Mouse (Mus musculus) kidney, postnatal 36 days (tissue): ENCODE data around the gene Nobox.
A peak's percentile ranks its signal among the peaks of the same experiment; 100 is the strongest.

Source experiments
- DNase-seq, 2 experiments: peaks; one replicate each; pipeline ENCODE4 v3.0.0; 2021 to 2022; ENCODE audit warnings: mixed read lengths in 2 of 2

Gene Nobox

GRCm38 (mm10) chr6:43309454-43309853 lies at the start of gene Nobox:
Nobox (minus strand) TSS chr6:43309554.
- DNase-seq, result no peak

GRCm38 (mm10) chr6:43354562-43355241 lies 45.3 kb upstream of the Nobox start:
- DNase-seq, result no peak

DNA sequence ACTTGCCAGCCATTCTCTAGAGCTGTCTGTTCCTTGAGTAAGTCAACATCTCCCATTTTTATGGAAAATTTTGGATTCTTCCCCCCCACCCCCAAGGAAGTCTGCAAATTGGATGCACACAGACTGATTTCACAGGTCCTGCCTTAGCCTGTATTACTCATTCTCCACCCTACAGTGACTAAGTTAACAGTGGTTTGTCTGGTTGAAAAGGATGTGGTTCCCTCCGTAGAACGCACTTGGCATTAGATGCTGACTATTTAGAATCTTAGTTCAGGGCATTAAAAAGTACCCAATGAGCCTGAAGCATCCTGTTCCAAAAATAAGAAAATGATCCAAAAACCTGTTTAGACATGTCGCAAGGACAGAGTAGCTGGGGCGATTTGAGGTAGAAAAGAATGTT lies 44.1 kb upstream of the Nobox start:
- DNase-seq, result no peak

DNA sequence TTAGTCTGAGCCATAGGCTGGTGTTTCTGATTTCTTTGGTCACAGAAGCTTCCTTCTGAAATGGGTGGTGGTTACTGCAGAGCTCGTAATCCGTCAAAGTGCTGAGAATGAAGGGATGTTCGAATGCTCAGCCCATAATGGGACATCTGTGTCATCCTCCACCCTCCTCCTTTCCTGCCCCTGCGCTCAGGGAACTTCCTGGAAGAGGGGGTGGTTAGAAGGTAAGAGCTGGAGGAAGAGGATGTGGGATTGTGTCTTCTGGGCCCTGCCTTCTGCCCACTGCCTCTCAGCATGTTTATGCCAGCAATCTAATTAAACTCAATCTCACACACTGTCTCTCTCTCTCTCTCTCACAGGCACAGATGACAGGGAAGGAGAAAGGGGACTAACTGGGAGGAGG lies 39.7 kb upstream of the Nobox start:
- DNase-seq, result no peak

GRCm38 (mm10) chr6:43347637-43348036 lies 38.3 kb upstream of the Nobox start:
- peak in 1 of 2 experiments; percentile 14 for DNase-seq

GRCm38 (mm10) chr6:43343006-43343405 lies 33.7 kb upstream of the Nobox start:
- no peak for DNase-seq

DNA sequence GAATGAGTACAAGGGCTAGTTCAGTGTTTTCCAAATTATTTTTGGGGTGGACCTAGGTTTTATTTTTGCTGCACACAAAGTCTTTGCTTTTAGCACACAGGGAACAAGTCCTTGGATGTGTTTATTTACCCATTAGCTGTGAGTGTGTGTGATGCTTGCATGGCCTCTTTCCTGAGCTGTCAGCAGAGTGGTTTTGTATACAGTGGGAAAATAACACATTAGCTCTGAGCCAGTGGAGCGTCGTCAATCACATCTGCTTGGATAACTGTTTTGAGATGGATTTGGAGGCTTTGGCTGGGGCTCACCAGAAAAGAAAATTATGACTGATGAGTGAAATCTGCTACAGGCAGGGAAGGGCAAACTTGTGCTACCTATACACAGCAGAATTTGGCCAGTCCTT lies 33.0 kb upstream of the Nobox start:
- DNase-seq, result no peak

- no peak for DNase-seq
These were observed 29.4 kb upstream of the Nobox start for GRCm38 (mm10) chr6:43338804-43339203.

- peak; percentile 29 to 39 for DNase-seq
These were observed 28.2 kb upstream of the Nobox start for GRCm38 (mm10) chr6:43337491-43337961.

GRCm38 (mm10) chr6:43335619-43336234 lies 26.4 kb upstream of the Nobox start:
- no peak for DNase-seq

DNA sequence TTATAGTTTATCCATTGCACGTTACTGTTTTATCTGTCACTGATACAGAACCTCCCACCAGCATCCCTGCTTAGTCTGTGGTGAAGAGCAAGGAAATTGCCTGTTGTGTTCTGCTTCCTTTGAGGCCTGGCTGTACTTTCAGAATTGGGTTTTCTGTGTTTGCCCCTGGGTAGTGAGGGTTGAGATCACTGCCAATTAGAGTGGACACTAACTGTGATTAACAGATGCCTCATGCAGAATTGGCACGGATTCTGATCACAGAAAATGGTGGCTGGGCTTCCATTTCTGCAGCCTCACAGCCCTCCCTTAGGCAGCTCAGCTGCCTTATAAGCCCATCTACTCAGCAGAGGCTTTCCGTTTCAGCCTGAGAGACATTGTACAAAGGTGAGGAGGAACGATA lies 24.1 kb upstream of the Nobox start:
- no peak for DNase-seq

- DNase-seq, result peak in 1 of 2 experiments; percentile 4
These were observed 3.8 kb upstream of the Nobox start for GRCm38 (mm10) chr6:43312961-43313656.

DNA sequence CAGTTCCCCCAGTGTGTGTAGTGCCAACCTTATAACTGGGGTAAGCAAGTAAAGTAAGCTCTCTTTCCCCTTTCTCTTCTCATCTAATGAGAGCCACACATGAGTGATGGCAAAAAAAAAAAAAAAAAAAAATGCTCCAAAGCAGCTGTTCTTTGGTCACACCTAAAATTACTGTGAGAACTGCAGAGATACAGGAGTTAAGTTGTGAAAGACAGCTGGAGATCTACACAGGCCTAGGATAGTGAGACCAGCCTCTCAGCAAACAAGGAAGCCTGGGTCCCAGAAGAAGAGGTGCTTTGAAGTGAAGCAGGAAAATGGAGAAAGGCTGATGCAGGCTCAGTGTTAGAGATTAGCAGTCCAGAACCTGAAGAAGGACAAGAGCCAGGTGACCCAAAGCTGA lies 3.2 kb upstream of the Nobox start:
- no peak for DNase-seq

GRCm38 (mm10) chr6:43310071-43310470 lies 717 bp upstream of the Nobox start:
- no peak for DNase-seq

DNA sequence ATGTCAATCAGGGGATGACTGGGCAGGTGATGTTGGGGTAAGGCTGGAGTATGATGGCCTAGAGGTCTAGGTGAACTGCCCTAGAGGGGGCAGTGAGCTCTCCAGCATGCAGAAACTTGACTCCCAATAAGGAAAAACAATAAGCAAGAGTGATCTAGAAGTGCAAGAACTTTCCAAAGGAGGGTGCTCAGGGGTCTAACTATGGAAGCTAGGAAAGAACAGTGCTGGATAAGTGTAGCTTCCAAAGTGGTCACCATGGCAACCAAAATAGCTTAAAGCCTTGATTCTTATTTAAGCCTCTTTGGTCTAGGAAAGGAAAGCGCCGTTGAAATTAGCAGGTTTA lies 11.9 kb downstream of the Nobox start:
- DNase-seq, result no peak

DNA sequence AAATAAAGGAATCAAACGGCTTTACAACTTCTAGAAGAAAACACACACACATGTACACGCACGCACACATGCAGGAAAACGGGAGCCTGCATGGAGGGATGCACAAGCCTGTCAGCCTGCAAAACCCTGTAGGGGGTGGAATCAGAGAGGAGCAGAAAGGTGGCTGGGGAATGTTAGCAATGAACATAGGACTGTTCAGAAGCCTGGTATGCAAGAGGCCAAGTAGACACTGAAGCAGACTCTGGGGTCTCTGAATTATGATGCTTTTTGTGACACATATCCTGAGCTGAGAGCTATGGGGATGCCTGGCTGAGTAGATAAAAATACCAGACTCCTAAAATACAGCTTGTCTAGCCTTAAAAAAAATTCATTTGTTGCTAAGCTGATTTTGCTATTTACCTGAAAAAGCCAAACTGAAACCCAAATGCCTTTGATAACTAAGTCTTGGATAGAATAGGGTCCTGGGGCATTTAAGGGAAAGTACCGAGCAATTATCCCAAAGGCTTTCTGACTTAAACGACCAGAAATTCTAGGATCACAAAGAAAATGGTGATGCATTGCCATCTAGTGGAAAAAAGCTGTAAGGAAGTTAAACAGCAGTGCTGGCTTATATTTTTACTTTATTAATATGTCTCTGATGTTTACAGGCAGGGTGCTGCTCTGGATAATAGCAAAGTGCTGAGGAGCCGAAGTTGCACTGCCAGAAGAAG lies 12.4 kb downstream of the Nobox start:
- DNase-seq, result peak in 1 of 2 experiments; percentile 21

DNA sequence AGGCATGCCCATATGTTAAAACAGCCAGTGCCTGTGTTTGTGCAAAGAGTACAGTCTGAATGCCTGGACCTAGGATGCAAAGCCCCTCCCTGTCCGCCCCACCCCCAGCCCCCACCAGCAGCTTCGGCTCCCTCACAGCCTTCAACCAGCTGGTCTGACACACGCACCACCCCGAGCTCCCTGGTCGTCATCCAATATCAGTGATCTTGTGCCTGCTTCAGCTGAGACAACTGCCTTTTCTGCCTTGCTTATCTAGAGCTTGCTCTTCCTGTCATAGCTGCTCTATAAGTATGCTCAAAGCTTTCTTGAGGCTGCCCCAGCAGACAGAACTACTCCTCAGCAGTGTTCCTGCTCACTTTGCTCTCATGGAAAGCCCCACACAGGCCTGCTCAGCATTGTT lies 13.4 kb downstream of the Nobox start:
- no peak for DNase-seq

DNA sequence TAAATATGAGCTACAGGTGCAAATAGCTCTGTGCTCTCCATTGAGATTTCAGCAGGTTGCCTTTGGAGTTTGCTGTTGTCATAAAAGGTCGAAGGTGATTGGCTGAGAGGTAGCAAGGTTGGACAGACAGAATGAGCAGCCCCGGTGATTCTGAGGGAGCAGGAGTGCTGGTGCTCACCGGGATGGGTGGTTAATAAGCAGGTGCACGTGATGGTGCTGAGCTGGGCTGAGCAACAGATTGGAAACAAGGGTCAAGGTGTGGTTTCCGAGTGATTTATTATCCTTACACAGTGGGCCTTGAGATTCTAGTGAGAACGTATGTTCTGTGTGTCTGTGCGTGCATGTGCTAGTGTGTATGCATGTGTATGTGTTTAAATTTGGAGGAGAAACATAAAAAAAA lies 16.2 kb downstream of the Nobox start:
- peak; percentile 28 to 34 for DNase-seq

- DNase-seq, result peak; percentile 34
These were observed 16.8 kb downstream of the Nobox start for GRCm38 (mm10) chr6:43292471-43293076.

DNA sequence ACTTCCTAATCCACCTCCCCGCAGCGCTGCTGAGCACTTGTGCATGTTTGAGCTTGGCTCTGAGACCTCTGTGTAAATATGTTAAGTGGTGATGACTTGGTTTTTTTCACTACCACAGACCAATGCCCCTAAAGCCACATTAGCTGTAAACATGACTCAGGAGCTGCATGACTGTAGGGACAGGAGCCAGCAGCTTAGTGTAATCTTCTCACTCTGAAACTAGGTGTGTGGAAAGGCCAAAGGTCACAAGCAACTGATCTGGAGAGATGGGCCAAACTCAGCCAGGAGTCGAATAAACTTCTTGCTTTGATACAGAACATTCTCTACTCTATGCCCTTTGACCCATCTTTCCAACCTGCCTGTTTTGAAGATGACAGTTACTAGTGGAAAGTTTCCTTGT lies 17.3 kb downstream of the Nobox start:
- DNase-seq, result peak; percentile 64 to 82

DNA sequence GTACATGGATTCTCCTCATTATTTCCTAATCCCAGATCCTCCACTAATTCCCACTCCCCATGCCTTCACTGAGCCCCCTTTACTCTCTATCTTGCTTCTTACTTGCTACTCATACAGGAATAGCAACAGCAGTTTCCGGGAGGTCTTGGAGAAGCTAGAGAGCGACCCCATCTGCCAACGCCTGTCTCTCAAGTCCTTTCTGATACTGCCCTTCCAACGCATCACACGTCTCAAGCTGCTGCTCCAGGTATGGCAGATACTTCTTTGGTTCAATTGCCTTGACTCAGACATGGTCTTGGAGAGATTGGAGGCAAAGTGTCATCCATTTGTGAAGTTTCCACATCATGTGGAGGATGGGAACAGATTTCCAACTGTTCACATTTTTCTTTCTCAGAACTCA lies 28.9 kb downstream of the Nobox start:
- no peak for DNase-seq

DNA sequence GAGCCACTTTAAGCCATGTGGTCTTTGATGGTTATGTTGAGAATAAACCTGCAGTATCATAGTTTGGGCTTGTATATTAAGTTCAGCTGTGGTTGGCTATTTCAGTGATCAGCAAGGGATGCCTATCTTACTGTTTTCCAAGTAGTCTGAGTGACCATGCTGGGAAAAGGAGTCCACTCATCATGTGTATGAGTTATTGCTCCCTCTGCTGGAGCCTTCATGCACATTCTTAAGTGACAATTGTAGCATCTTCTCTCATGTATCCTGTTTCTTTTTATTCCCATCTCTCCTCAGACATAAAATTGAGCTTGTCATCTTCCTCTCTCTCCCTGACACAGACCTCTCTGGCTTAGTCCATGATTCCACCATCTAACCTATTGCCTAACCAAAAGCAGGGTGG lies 31.1 kb downstream of the Nobox start:
- peak; percentile 45 to 59 for DNase-seq

GRCm38 (mm10) chr6:43274123-43274522 lies 35.2 kb downstream of the Nobox start:
- no peak for DNase-seq
